12 mouse cellular contexts compared by ENCODE assay signal in genomic region chr5:67492893-67493302, GRCm38 (mm10).
DNase-seq lines count a peak whose midpoint lies in the region; ATAC-seq and TF ChIP-seq lines count a peak whose summit lies in the region.
"Had no signal": no experiment of that assay in that cellular context is flagged by ENCODE, and none has a peak within 500 bp of the region (broad histone marks: within the 10 kb centered on the region; RNA-seq: fewer than 3 reads in every experiment).

No protein-coding gene starts in this region.

- no peak overlapping the region for H3K27ac ChIP-seq in heart, embryonic 12.5 days (ENCODE audit: poor library complexity, severe bottlenecking)
- no peak overlapping the region for H3K27ac ChIP-seq in lung, embryonic 16.5 days (ENCODE audit: low read length)
- no peak overlapping the region for H3K27ac ChIP-seq in hindbrain, embryonic 11.5 days (ENCODE audit: low read depth, low read length)
- H3K27ac ChIP-seq in limb, embryonic 14.5 days (replicated peaks; ENCODE audit: low read depth, low read length): no peak overlapping the region
- H3K27ac ChIP-seq: macrophage had no signal

- intact Hi-C loops in heart, postnatal 36 days (cut with DNase I): no loop called here

- H3K4me1 ChIP-seq in heart, embryonic 12.5 days (replicated peaks): no peaks in the 10 kb centered on the region; the same call in 1 of the 2 replicates
- H3K4me1 ChIP-seq in lung, embryonic 16.5 days (replicated peaks; ENCODE audit: control insufficient read depth, insufficient read depth, low read length): peaks cover 3% of the 10 kb centered on the region; the same call in 1 of the 2 replicates
- H3K4me1 ChIP-seq in hindbrain, embryonic 11.5 days (replicated peaks; ENCODE audit: control insufficient read depth, insufficient read depth, low read length): no peaks in the 10 kb centered on the region; the same call in 1 of the 2 replicates
- no peaks in the 10 kb centered on the region for H3K4me1 ChIP-seq in limb, embryonic 14.5 days (ENCODE audit: control insufficient read depth, insufficient read depth, low read length)

- 36% methylated on average over 9 of the region's 9 CpGs for WGBS in heart, embryonic 12.5 days
- WGBS in lung, embryonic 16.5 days: 25% methylated on average over 9 of the region's 9 CpGs
- 24% methylated on average over 9 of the region's 9 CpGs for WGBS in hindbrain, embryonic 11.5 days
- 35% methylated on average over 9 of the region's 9 CpGs for WGBS in limb, embryonic 14.5 days

- no peaks in the 10 kb centered on the region for H3K9me3 ChIP-seq in heart, embryonic 12.5 days (replicated peaks)
- H3K9me3 ChIP-seq in lung, embryonic 16.5 days (ENCODE audit: control insufficient read depth, low read length): no peaks in the 10 kb centered on the region
- no peaks in the 10 kb centered on the region for H3K9me3 ChIP-seq in hindbrain, embryonic 11.5 days (ENCODE audit: control insufficient read depth, low read length)
- H3K9me3 ChIP-seq in limb, embryonic 14.5 days (ENCODE audit: control insufficient read depth, low read length): no peaks in the 10 kb centered on the region

- no peak for TF ChIP-seq POLR2A in limb, embryonic 14.5 days (IDR thresholded peaks at IDR 0.05; ENCODE audit: borderline replicate concordance, extremely low read depth, insufficient read depth, insufficient read length)

- DNase-seq in heart, postnatal 36 days: no peak
- DNase-seq in lung, postnatal 25 days (ENCODE audit: low spot score): no peak
- DNase-seq in hindbrain, embryonic 11.5 days (ENCODE audit: low spot score): peak; percentile 6
- DNase-seq in limb, embryonic 14.5 days (ENCODE audit: low spot score): no peak
- DNase-seq in T-cell, adult 2 months (ENCODE audit: low spot score): no peak
- DNase-seq in left cerebral cortex, adult 11 months (ENCODE audit: low spot score): no peak
- DNase-seq: cerebellum, adult 8-10 months; kidney, adult 9 months; layer of hippocampus, postnatal 36 days had no signal

- no peak overlapping the region for H3K4me2 ChIP-seq in heart, embryonic 12.5 days
- peak overlapping the region; percentile 27; the same call in 1 of the 2 replicates for H3K4me2 ChIP-seq in lung, embryonic 16.5 days (ENCODE audit: low read depth, low read length)
- H3K4me2 ChIP-seq in hindbrain, embryonic 11.5 days (replicated peaks; ENCODE audit: low read depth, low read length): no peak overlapping the region
- H3K4me2 ChIP-seq in limb, embryonic 14.5 days (replicated peaks; ENCODE audit: low read depth, low read length, severe bottlenecking): no peak overlapping the region

- H3K9ac ChIP-seq in heart, embryonic 12.5 days: no peak overlapping the region
- no peak overlapping the region for H3K9ac ChIP-seq in lung, embryonic 16.5 days (ENCODE audit: low read length)
- H3K9ac ChIP-seq in hindbrain, embryonic 11.5 days (ENCODE audit: low read depth, low read length): no peak overlapping the region
- H3K9ac ChIP-seq in limb, embryonic 14.5 days (ENCODE audit: low read depth, low read length, severe bottlenecking): no peak overlapping the region

- peak; percentile 29; the same call in 1 of the 2 replicates for ATAC-seq in heart, embryonic 12.5 days (ENCODE audit: insufficient number of reproducible peaks, low FRiP score)
- ATAC-seq in lung, embryonic 16.5 days (ENCODE audit: low read depth): peak; percentile 49
- ATAC-seq in hindbrain, embryonic 11.5 days (ENCODE audit: low FRiP score): peak; percentile 61; the same call in 1 of the 2 replicates
- ATAC-seq in limb, embryonic 14.5 days (ENCODE audit: low FRiP score, low read depth): 0 out of 2 replicates have a peak, but pooled peaks have one; percentile 19

- no peaks in the 10 kb centered on the region for H3K27me3 ChIP-seq in heart, embryonic 12.5 days (replicated peaks)
- no peaks in the 10 kb centered on the region for H3K27me3 ChIP-seq in lung, embryonic 16.5 days (ENCODE audit: control insufficient read depth, insufficient read depth, low read depth, low read length)
- no peaks in the 10 kb centered on the region for H3K27me3 ChIP-seq in hindbrain, embryonic 11.5 days (ENCODE audit: control insufficient read depth, insufficient read depth, low read length)
- H3K27me3 ChIP-seq in limb, embryonic 14.5 days (ENCODE audit: control insufficient read depth, insufficient read depth, low read length): no peaks in the 10 kb centered on the region

- no peak overlapping the region for H3K4me3 ChIP-seq in heart, embryonic 12.5 days
- no peak overlapping the region for H3K4me3 ChIP-seq in lung, embryonic 16.5 days (ENCODE audit: low read length)
- H3K4me3 ChIP-seq in hindbrain, embryonic 11.5 days (ENCODE audit: low read depth, low read length): no peak overlapping the region
- no peak overlapping the region for H3K4me3 ChIP-seq in limb, embryonic 14.5 days (replicated peaks; ENCODE audit: low read length)

- no peaks in the 10 kb centered on the region for H3K36me3 ChIP-seq in heart, embryonic 12.5 days
- H3K36me3 ChIP-seq in lung, embryonic 16.5 days (ENCODE audit: control insufficient read depth, insufficient read depth, low read length): no peaks in the 10 kb centered on the region
- H3K36me3 ChIP-seq in hindbrain, embryonic 11.5 days (ENCODE audit: control insufficient read depth, insufficient read depth, low read length): no peaks in the 10 kb centered on the region
- H3K36me3 ChIP-seq in limb, embryonic 14.5 days (ENCODE audit: control insufficient read depth, insufficient read depth, low read length): no peaks in the 10 kb centered on the region
